Mouse (Mus musculus) frontal cortex, postnatal 10 days (tissue): ENCODE measurements around the gene Tbxa2r.

ENCODE experiments used
- DNase-seq, 2 experiments: peaks; one replicate each; pipeline ENCODE4 v3.0.0; 2022; ENCODE audit warnings: low spot score in 2 of 2, mixed read lengths in 1 of 2

Gene Tbxa2r

GRCm38 (mm10) chr10:81320550-81321347 is 7.8 kb upstream of the Tbxa2r start, which contains the start of gene Cactin:
TSS of gene Cactin (plus strand) at chr10:81321103.
- peak; percentile 99 to 100 for DNase-seq

GRCm38 (mm10) chr10:81321436-81321835 is 7.1 kb upstream of the Tbxa2r start:
- no peak for DNase-seq

- DNase-seq: no peak
These were observed 6.1 kb upstream of the Tbxa2r start for GRCm38 (mm10) chr10:81322444-81322843.

GRCm38 (mm10) chr10:81323141-81323775 is 5.3 kb upstream of the Tbxa2r start:
- DNase-seq: no peak

GRCm38 (mm10) chr10:81323791-81324530 is 4.6 kb upstream of the Tbxa2r start:
- DNase-seq: no peak

GRCm38 (mm10) chr10:81325176-81325575 is 3.4 kb upstream of the Tbxa2r start:
- DNase-seq: no peak

GRCm38 (mm10) chr10:81325781-81326180 is 2.8 kb upstream of the Tbxa2r start:
- no peak for DNase-seq

- no peak for DNase-seq
These were observed 1.7 kb upstream of the Tbxa2r start for GRCm38 (mm10) chr10:81326858-81327257.

- no peak for DNase-seq
These were observed 572 bp upstream of the Tbxa2r start for GRCm38 (mm10) chr10:81327959-81328358.

GRCm38 (mm10) chr10:81329194-81329975 is 854 bp downstream of the Tbxa2r start:
- no peak for DNase-seq

GRCm38 (mm10) chr10:81330007-81330406 is 1.5 kb downstream of the Tbxa2r start:
- DNase-seq: no peak

- no peak for DNase-seq
These were observed 3.7 kb downstream of the Tbxa2r start for GRCm38 (mm10) chr10:81332277-81332676.

GRCm38 (mm10) chr10:81334324-81334723 is 5.8 kb downstream of the Tbxa2r start:
- no peak for DNase-seq

- peak in 1 of 2 experiments; percentile 14 for DNase-seq
These were observed 7.1 kb downstream of the Tbxa2r start for GRCm38 (mm10) chr10:81335393-81336340.

GRCm38 (mm10) chr10:81336558-81336957 is 8.0 kb downstream of the Tbxa2r start:
- no peak for DNase-seq

- no peak for DNase-seq
These were observed 12.2 kb downstream of the Tbxa2r start for GRCm38 (mm10) chr10:81340551-81341332.

GRCm38 (mm10) chr10:81341333-81341949 is 12.9 kb downstream of the Tbxa2r start:
- peak in 1 of 2 experiments; percentile 41 for DNase-seq

- no peak for DNase-seq
These were observed 14.4 kb downstream of the Tbxa2r start, which contains the start of gene Gipc3 for GRCm38 (mm10) chr10:81342686-81343505. TSS of gene Gipc3 (minus strand) at chr10:81343266.
